Mouse (Mus musculus): Measurements from ENCODE around the gene Spin2-ps6. TPM values are rescaled to one million over a fixed set of nuclear protein-coding genes. Genes with fewer than 3 reads are reported as not detected.

The Spin2-ps6 gene
- not detected in 2 replicates for polyA plus RNA-seq (2012; rRNA removed)

GRCm38 (mm10) chrX:33234569-33234968 is at the start of gene Spin2-ps6:
Spin2-ps6 (plus strand) TSS chrX:33234869.

Other genes starting within 250 kb of the Spin2-ps6 start
- not detected in 2 replicates for gene Btbd35f12, start 78.5 kb downstream of the Spin2-ps6 start, polyA plus RNA-seq (2012; rRNA removed)